Mouse (Mus musculus) liver, embryonic 11.5 days (tissue): ENCODE results near the gene Kirrel3. TPM values are rescaled to one million over a fixed set of nuclear protein-coding genes. Genes with fewer than 3 reads are reported as not detected.

Experiments used
- ATAC-seq: fragments of 200-750 bp; cut with Nextera tagmentation; replicated peaks from 2 replicates; pipeline ENCODE4 v1.8.0; 2017; ENCODE audit warnings: moderate number of reproducible peaks, mild to moderate bottlenecking, moderate TSS enrichment, moderate library complexity; ENCODE audit not compliant: low FRiP score
- DNase-seq: peaks from one replicate; pipeline ENCODE4 v3.0.0-alpha.2; 2017; ENCODE audit warnings: low spot score
- H3K27ac ChIP-seq: fragments of 300-500 bp; sonication (generic); 2 replicates; pipeline ENCODE4 v1.5.1; 2014; ENCODE audit warnings: mild to moderate bottlenecking, low read depth, low read length, control low read depth
- H3K27me3 ChIP-seq: fragments of 300-500 bp; sonication (generic); replicated peaks from 2 replicates; pipeline ENCODE4 v1.6.1; 2014; ENCODE audit warnings: low read length, mixed read lengths; ENCODE audit not compliant: control insufficient read depth, insufficient read depth
- H3K36me3 ChIP-seq: fragments of 300-500 bp; sonication (generic); 2 replicates; pipeline ENCODE4 v1.6.1; 2014; ENCODE audit warnings: mild to moderate bottlenecking, low read length, moderate library complexity, mixed read lengths; ENCODE audit not compliant: control insufficient read depth, insufficient read depth
- H3K4me1 ChIP-seq: fragments of 300-500 bp; sonication (generic); replicated peaks from 2 replicates; pipeline ENCODE4 v1.6.1; 2014; ENCODE audit warnings: low read length, mixed read lengths; ENCODE audit not compliant: control insufficient read depth, insufficient read depth
- H3K4me2 ChIP-seq: fragments of 300-500 bp; sonication (generic); 2 replicates; pipeline ENCODE4 v1.6.1; 2014; ENCODE audit warnings: mild to moderate bottlenecking, control low read depth, moderate library complexity
- H3K4me3 ChIP-seq: fragments of 300-500 bp; sonication (generic); 2 replicates; pipeline ENCODE4 v1.5.1; 2014; ENCODE audit warnings: low read depth, low read length, control low read depth
- H3K9ac ChIP-seq: fragments of 300-500 bp; sonication (generic); 2 replicates; pipeline ENCODE4 v1.6.1; 2014; ENCODE audit warnings: low read depth, low read length, control low read depth
- H3K9me3 ChIP-seq: fragments of 300-500 bp; sonication (generic); 2 replicates; pipeline ENCODE4 v1.6.1; 2016; ENCODE audit warnings: low read length, inconsistent platforms, mixed read lengths; ENCODE audit not compliant: control insufficient read depth
- WGBS: fragments of 180-500 bp; shearing (Covaris S2); extraction: QIAGEN DNeasy Blood & Tissue Kit; methylation state at CpG from one replicate; pipeline ENCODE4 v1.1.7; 2014; 5-methylcytosine and 5-hydroxymethylcytosine counted together
- polyA plus RNA-seq: library from polyadenylated mRNA; unstranded; fragments of >200 nt; fragmentation: Nextera tagmentation; extraction: Ambion mirVana; gene quantifications from 2 replicates; pipeline ENCODE4 v1.2.1, GENCODE M21; 2014

Kirrel3 gene
- polyA plus RNA-seq, 1 experiment from 2014 or later: 0.77 TPM

DNA sequence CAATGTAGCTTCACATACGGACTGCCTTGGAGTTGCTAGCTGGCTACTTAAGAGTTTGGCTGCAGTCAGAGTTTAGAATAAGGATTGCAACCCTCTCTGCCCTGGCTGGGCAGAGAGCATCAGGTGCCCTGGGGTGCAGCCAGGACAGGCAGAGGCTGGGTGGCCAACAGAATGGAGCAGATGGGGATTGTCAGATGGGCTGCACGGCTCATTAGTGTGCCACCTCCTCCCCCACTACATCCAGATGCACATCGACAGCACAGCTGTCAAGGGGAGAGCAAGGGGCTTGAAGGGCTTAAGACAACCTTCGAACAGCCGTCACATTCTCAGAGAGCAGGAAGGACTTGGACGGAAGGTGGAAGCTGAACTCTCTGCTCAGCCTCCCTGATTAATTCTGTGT lies 177.7 kb downstream of the Kirrel3 start:
- H3K4me3 ChIP-seq: no peak overlapping the region
- DNase-seq: no peak
- H3K4me2 ChIP-seq: no peak overlapping the region
- H3K27me3 ChIP-seq: no peaks in the 10 kb centered on the region
- no peaks in the 10 kb centered on the region for H3K36me3 ChIP-seq
- ATAC-seq: no peak
- no peak overlapping the region for H3K27ac ChIP-seq
- no peak overlapping the region for H3K9ac ChIP-seq
- no peaks in the 10 kb centered on the region for H3K4me1 ChIP-seq
- WGBS: 64% methylated on average over 6 of the region's 6 CpGs
- H3K9me3 ChIP-seq: no peaks in the 10 kb centered on the region

DNA sequence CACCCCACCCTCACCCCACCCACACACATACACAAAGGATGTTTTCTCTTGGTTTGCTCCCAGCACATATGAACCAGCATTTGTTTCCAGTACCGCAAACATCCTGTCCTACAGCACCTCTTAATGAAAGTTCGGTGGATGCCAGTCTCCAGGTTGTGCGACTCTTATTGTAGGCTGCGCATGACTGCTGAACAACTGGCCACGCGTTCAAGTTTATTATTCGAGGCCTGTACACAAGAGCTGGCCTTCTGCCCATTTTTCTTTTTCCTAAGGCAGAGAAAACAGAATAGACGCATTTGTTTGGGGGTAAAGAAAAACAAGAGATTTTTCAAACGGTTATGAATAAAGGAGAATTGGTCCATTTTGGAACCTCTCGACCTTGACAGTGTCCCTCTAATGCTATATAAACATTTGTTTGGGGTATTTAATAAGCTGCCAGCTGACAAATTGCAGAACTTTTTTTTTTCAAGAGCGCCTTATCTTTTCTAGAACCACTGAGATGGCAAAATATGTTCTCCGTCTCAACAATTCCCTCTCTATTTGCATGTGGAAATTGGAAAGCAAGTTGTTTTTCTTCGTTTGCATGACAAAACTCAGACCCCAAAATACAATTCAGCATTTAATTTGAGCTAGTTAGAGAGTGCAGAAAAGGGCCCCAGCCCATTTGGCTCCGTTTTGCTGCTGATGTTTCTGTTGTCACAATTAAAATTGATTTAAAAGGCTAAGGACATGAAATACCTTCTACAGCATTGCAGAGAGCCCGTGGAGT lies 179.9 kb downstream of the Kirrel3 start:
- Histone ChIP-seq H3K9ac (no peak overlapping the region), H3K36me3 (no peaks in the 10 kb centered on the region), H3K4me3 (no peak overlapping the region), H3K9me3 (no peaks in the 10 kb centered on the region), H3K4me2 (no peak overlapping the region), H3K4me1 (no peaks in the 10 kb centered on the region), H3K27ac (no peak overlapping the region), H3K27me3 (no peaks in the 10 kb centered on the region)
- no peak for DNase-seq
- 74% methylated on average over 15 of the region's 15 CpGs for WGBS
- no peak for ATAC-seq

DNA sequence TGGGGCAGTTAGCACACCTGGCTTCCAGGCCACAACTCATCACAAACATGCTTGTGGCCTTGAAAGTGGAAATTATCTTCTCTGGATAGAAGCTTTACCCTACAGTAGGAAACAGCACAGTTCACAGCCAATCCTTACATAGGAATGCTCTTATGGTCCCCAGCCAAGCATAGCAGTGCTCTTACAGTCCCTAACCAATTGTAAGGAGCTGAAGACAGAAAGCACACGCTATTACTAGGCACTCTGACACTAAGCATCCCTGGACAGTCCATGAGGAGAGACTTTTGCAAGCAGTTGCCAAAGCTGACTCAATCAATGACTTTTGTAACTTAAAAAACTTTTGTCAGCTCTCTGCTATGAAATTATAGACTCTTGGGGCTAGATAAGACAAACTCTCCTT lies 181.5 kb downstream of the Kirrel3 start:
- no peak overlapping the region for H3K4me3 ChIP-seq
- no peak overlapping the region for H3K9ac ChIP-seq
- H3K9me3 ChIP-seq: no peaks in the 10 kb centered on the region
- DNase-seq (no peak), ATAC-seq (no peak)
- H3K27me3 ChIP-seq: no peaks in the 10 kb centered on the region
- WGBS: 56% methylated on average over 1 of the region's 1 CpGs
- H3K36me3 ChIP-seq: no peaks in the 10 kb centered on the region
- H3K27ac ChIP-seq: no peak overlapping the region
- H3K4me1 ChIP-seq: no peaks in the 10 kb centered on the region
- H3K4me2 ChIP-seq: no peak overlapping the region

DNA sequence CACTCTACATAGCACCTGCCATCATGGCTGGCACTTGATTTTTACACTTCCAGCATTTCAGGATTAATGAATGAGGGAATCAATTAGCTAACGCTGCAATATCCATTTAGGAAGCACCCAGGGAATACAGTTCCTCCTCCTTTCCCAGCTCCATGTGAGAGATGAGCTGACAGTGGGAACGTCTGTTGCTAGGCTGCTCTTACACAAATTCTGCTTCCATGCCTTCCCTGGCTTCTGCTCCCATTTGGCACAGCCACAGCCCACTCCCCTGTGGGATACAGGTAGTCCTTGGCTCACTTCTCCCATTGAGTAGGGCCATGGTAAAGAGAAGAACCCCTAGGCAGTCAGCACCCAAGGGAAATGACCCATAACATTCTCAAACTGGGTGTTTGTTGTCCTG lies 185.2 kb downstream of the Kirrel3 start:
- no peak overlapping the region for H3K4me2 ChIP-seq
- H3K27ac ChIP-seq: no peak overlapping the region
- H3K36me3 ChIP-seq: no peaks in the 10 kb centered on the region
- ATAC-seq (no peak), DNase-seq (no peak)
- H3K27me3 ChIP-seq: no peaks in the 10 kb centered on the region
- H3K4me3 ChIP-seq: no peak overlapping the region
- no peaks in the 10 kb centered on the region for H3K9me3 ChIP-seq
- H3K4me1 ChIP-seq: no peaks in the 10 kb centered on the region
- H3K9ac ChIP-seq: no peak overlapping the region
- WGBS: 62% methylated on average over 2 of the region's 2 CpGs

DNA sequence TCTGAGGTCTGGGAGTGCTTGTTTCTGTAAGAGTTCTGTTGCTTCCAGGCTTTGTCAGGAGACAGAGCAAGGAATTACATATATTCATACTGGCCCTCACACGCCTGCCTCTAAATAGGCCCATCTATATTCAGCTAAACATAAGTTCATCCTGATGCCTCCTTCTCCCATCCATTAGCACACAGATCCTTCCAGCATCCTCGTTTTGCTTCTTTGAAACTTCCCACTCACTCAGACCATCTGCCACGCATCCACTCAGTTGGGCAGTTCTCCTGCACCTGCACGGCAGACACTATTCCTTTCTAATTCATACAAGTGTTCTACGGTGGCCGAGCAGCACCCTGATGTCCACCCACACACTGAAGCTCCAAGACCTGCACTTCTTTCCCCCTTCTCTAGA lies 201.1 kb downstream of the Kirrel3 start:
- ATAC-seq: no peak
- Histone ChIP-seq H3K4me2 (no peak overlapping the region), H3K27ac (no peak overlapping the region), H3K27me3 (no peaks in the 10 kb centered on the region), H3K4me1 (no peaks in the 10 kb centered on the region), H3K4me3 (no peak overlapping the region), H3K9ac (no peak overlapping the region), H3K36me3 (no peaks in the 10 kb centered on the region), H3K9me3 (no peaks in the 10 kb centered on the region)
- WGBS: 82% methylated on average over 6 of the region's 6 CpGs
- DNase-seq: no peak

DNA sequence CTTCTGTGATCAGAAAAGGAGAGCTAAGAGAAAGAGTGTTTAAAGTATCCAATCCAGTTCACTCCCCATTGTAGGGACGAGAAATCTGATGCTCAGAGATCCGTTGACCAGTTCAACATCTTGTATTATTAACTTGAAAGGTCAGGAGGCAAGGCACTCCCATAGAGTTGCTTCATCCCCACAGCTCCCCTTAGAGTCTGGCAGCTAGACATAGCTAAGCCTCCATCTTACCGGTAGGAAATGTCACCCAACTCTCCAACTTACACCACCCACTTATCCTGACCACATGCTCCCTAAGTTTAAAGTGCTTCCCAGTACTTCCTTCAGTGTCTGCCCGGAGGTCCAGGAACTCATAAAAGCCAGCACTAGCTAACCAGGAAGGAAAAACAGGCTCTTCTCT lies 202.7 kb downstream of the Kirrel3 start:
- Histone ChIP-seq H3K9me3 (no peaks in the 10 kb centered on the region), H3K36me3 (no peaks in the 10 kb centered on the region), H3K9ac (no peak overlapping the region), H3K4me3 (no peak overlapping the region), H3K4me2 (no peak overlapping the region), H3K4me1 (no peaks in the 10 kb centered on the region), H3K27ac (no peak overlapping the region), H3K27me3 (no peaks in the 10 kb centered on the region)
- DNase-seq: no peak
- WGBS: 41% methylated on average over 4 of the region's 4 CpGs
- no peak for ATAC-seq

DNA sequence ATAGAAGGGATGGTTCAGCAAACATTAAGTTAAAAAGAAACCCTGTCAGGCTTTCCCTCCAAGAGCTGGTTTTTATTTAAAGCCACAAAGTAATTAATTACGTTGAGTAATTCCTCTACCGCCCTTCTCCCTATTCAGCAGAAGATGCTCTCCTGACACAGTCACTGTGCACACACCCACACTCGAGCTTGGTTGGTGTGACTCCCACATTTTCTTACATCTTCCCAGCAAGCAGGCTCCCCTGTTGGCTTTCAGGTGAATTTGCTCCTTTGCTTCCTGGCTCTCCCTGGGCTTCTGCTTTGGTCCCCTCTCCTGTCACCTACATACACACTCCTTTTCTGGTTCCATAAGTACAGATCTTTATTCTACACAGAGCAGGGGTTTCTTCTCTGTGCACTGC lies 203.7 kb downstream of the Kirrel3 start:
- H3K4me1 ChIP-seq: no peaks in the 10 kb centered on the region
- H3K9me3 ChIP-seq: no peaks in the 10 kb centered on the region
- ATAC-seq: no peak
- no peaks in the 10 kb centered on the region for H3K27me3 ChIP-seq
- no peaks in the 10 kb centered on the region for H3K36me3 ChIP-seq
- no peak overlapping the region for H3K27ac ChIP-seq
- no peak overlapping the region for H3K4me3 ChIP-seq
- 58% methylated on average over 3 of the region's 3 CpGs for WGBS
- no peak overlapping the region for H3K4me2 ChIP-seq
- DNase-seq: no peak
- no peak overlapping the region for H3K9ac ChIP-seq

DNA sequence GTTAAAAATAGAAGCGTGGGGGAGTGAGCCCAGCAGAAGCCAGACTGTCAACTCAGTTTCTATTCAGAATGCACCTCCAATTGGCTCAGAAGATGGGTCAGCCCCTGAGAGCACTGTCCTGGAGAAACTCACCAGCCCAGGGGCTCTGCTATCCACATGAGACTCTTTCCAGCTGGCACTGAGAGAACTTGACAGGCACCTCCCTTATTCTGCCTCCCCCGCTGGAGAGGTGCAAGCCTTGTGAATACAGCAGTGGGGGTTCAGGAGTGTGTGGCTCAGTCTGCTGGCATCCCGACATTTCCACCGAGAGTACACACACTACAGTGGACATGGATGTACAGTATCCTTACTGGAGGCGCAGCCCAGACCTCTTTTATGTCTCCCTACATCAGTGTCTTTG lies 210.0 kb downstream of the Kirrel3 start:
- WGBS: 73% methylated on average over 5 of the region's 5 CpGs
- no peaks in the 10 kb centered on the region for H3K36me3 ChIP-seq
- H3K4me2 ChIP-seq: no peak overlapping the region
- H3K4me1 ChIP-seq: no peaks in the 10 kb centered on the region
- DNase-seq: no peak
- no peak overlapping the region for H3K9ac ChIP-seq
- H3K27me3 ChIP-seq: no peaks in the 10 kb centered on the region
- no peaks in the 10 kb centered on the region for H3K9me3 ChIP-seq
- no peak overlapping the region for H3K4me3 ChIP-seq
- ATAC-seq: no peak
- no peak overlapping the region for H3K27ac ChIP-seq

DNA sequence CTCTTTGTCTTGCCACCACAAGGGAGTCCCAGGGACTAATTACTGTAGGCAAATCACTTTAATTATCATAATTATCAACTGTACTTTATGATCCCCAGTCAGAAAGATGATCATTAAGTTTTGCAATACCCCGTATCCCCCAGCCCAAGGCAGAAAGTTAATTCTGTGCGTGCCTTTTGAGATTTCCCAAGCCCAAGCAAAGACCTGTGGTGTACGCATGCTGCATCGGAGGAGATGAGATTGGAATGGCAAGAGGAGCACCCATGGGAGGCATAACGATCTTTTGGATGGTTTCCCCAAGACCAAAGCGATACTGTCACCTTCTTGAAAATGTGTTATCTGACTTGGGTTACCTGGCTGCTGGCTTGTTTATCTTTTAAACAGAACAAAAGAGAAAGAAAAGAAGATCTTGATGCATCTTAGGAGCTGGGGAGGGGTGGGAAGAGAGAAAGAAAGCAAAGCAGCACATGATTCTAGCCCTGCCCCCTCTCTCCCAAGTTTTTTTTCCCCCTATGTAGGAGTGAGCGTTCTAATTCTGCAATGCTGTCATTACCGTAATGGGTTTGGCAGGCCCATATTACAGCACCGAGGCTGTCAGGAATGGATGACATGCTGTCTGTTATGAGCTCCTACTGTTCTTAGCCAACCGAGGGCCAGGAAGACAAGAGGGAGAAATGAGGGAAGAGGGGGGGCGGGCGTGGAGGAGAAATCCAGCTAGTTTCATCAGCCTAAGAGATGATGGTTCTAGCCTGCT lies 218.0 kb downstream of the Kirrel3 start:
- H3K9ac ChIP-seq: no peak overlapping the region
- H3K27ac ChIP-seq: no peak overlapping the region
- H3K36me3 ChIP-seq: no peaks in the 10 kb centered on the region
- no peaks in the 10 kb centered on the region for H3K27me3 ChIP-seq
- H3K4me3 ChIP-seq: no peak overlapping the region
- no peak for ATAC-seq
- WGBS: 79% methylated on average over 12 of the region's 12 CpGs
- H3K4me2 ChIP-seq: no peak overlapping the region
- H3K4me1 ChIP-seq: no peaks in the 10 kb centered on the region
- H3K9me3 ChIP-seq: no peaks in the 10 kb centered on the region
- DNase-seq: no peak
